Mouse (Mus musculus) heart, embryonic 12.5 days (tissue): ENCODE results near the gene Psenen. TPM values are rescaled to one million over a fixed set of nuclear protein-coding genes. Genes with fewer than 3 reads are reported as not detected.

Experiments used
- ATAC-seq: fragments of 200-750 bp; cut with Nextera tagmentation; 2 replicates; pipeline ENCODE4 v1.8.0; 2017; ENCODE audit warnings: moderate TSS enrichment, moderate library complexity; ENCODE audit not compliant: insufficient number of reproducible peaks, low FRiP score
- H3K27ac ChIP-seq: fragments of 300-500 bp; sonication (generic); 2 replicates; pipeline ENCODE4 v1.5.1; 2016; ENCODE audit warnings: mild to moderate bottlenecking, moderate library complexity; ENCODE audit not compliant: poor library complexity, severe bottlenecking
- H3K27me3 ChIP-seq: fragments of 300-500 bp; sonication (generic); replicated peaks from 2 replicates; pipeline ENCODE4 v1.6.1; 2016; ENCODE audit warnings: mild to moderate bottlenecking, moderate library complexity
- H3K36me3 ChIP-seq: fragments of 300-500 bp; sonication (generic); 2 replicates; pipeline ENCODE4 v1.6.1; 2016; ENCODE audit warnings: mild to moderate bottlenecking, moderate library complexity
- H3K4me1 ChIP-seq: fragments of 300-500 bp; sonication (generic); replicated peaks from 2 replicates; pipeline ENCODE4 v1.6.1; 2016; ENCODE audit warnings: mild to moderate bottlenecking
- H3K4me2 ChIP-seq: fragments of 300-500 bp; sonication (generic); 2 replicates; pipeline ENCODE4 v1.6.1; 2016; ENCODE audit warnings: mild to moderate bottlenecking, moderate library complexity
- H3K4me3 ChIP-seq: fragments of 300-500 bp; sonication (generic); 2 replicates; pipeline ENCODE4 v1.5.1; 2016; ENCODE audit warnings: mild to moderate bottlenecking
- H3K9ac ChIP-seq: fragments of 300-500 bp; sonication (generic); 2 replicates; pipeline ENCODE4 v1.6.1; 2016; ENCODE audit warnings: mild to moderate bottlenecking, moderate library complexity
- H3K9me3 ChIP-seq: fragments of 300-500 bp; sonication (generic); replicated peaks from 2 replicates; pipeline ENCODE4 v1.6.1; 2016; ENCODE audit warnings: mild to moderate bottlenecking, moderate library complexity
- WGBS: fragments of 180-500 bp; shearing (Covaris S2); methylation state at CpG from one replicate; pipeline ENCODE4 v1.1.7; 2016; 5-methylcytosine and 5-hydroxymethylcytosine counted together
- polyA plus RNA-seq: library from polyadenylated mRNA; unstranded; fragments of >200 nt; fragmentation: Nextera tagmentation; extraction: Ambion mirVana; gene quantifications from 2 replicates; pipeline ENCODE4 v1.2.1, GENCODE M21; 2016

The Psenen gene
- polyA plus RNA-seq, 1 experiment from 2014 or later: 124 TPM

GRCm38 (mm10) chr7:30598786-30599185, 35.4 kb upstream of the Psenen start, which contains the start of gene Zbtb32:
TSS of gene Zbtb32 (minus strand) at chr7:30598909.
- H3K27me3 ChIP-seq: 0 out of 2 replicates have a peak, but pooled peaks cover 13% of the 10 kb centered on the region
- H3K4me3 ChIP-seq: no peak within 1 kb of the TSS
- H3K4me2 ChIP-seq: peak within 1 kb of the TSS; percentile 36; the same call in 1 of the 2 replicates
- no peaks in the 10 kb centered on the region for H3K9me3 ChIP-seq
- H3K36me3 ChIP-seq: no peaks in the 10 kb centered on the region
- no peak within 1 kb of the TSS for H3K27ac ChIP-seq
- 90% methylated on average over 12 of the region's 12 CpGs for WGBS
- ATAC-seq: no peak
- peaks cover 14% of the 10 kb centered on the region for H3K4me1 ChIP-seq
- H3K9ac ChIP-seq: no peak within 1 kb of the TSS

DNA sequence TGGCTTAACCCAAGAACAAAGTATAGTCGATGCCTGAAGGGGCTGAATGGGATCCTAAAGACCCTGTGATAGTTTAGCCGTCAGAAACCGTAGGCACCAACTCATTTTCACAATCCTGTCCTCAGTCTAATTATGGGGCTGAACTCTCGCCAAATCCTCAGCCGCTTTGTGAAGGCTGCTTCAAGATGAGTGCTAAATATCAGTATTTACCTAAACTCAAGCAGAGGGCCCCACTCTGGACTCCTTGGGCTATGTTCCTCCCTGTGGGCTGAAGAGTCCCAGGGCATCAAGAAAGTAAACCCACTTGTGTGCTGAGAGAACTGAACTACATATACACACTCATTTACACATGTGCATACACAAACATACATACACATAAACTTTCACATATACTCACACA, 33.4 kb upstream of the Psenen start:
- Histone ChIP-seq H3K4me1 (peaks cover 9% of the 10 kb centered on the region; the same call in 1 of the 2 replicates), H3K9me3 (no peaks in the 10 kb centered on the region), H3K27me3 (0 out of 2 replicates have a peak, but pooled peaks cover 13% of the 10 kb centered on the region), H3K4me3 (no peak overlapping the region), H3K27ac (no peak overlapping the region), H3K36me3 (no peaks in the 10 kb centered on the region), H3K9ac (no peak overlapping the region), H3K4me2 (no peak overlapping the region)
- WGBS: 69% methylated on average over 5 of the region's 5 CpGs
- ATAC-seq: no peak

GRCm38 (mm10) chr7:30596093-30596492, 32.7 kb upstream of the Psenen start:
- 73% methylated on average over 5 of the region's 5 CpGs for WGBS
- H3K27me3 ChIP-seq: 0 out of 2 replicates have a peak, but pooled peaks cover 13% of the 10 kb centered on the region
- no peaks in the 10 kb centered on the region for H3K36me3 ChIP-seq
- no peak for ATAC-seq
- no peak overlapping the region for H3K27ac ChIP-seq
- no peak overlapping the region for H3K4me2 ChIP-seq
- H3K9me3 ChIP-seq: no peaks in the 10 kb centered on the region
- H3K9ac ChIP-seq: no peak overlapping the region
- H3K4me3 ChIP-seq: no peak overlapping the region
- peaks cover 9% of the 10 kb centered on the region; the same call in 1 of the 2 replicates for H3K4me1 ChIP-seq

DNA sequence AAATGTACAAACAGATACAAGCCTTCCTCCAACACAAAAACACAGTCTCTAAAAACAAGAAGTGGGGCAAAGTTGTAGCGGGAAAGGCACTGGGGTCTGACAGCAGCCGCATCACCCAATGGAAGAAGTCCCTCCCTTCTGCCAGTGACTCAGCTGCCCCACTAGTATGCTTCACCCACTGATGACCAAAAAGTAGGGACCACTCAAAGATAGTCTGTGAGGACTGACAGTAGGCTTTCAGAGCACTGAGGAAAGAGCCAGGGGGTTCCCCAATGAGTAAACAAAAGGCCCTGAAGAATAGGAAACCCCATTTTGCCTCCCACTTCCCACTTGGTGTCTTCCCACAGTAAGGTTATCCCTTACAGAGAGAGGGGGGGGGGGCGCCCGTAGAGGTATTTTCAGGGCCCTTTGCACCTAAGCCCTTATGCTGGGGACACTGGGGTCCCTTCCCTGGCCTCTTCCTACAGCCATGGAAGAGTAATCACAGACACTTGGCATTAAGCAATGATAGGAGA, 31.1 kb upstream of the Psenen start:
- Histone ChIP-seq H3K9me3 (no peaks in the 10 kb centered on the region), H3K27ac (no peak overlapping the region), H3K4me3 (no peak overlapping the region), H3K4me2 (no peak overlapping the region), H3K4me1 (peaks cover 7% of the 10 kb centered on the region), H3K9ac (no peak overlapping the region), H3K27me3 (0 out of 2 replicates have a peak, but pooled peaks cover 17% of the 10 kb centered on the region), H3K36me3 (no peaks in the 10 kb centered on the region)
- no peak for ATAC-seq
- WGBS: 59% methylated on average over 4 of the region's 4 CpGs

GRCm38 (mm10) chr7:30593579-30594509, 30.4 kb upstream of the Psenen start:
- H3K4me1 ChIP-seq: peaks cover 5% of the 10 kb centered on the region; the same call in 1 of the 2 replicates
- 58% methylated on average over 10 of the region's 10 CpGs for WGBS
- no peaks in the 10 kb centered on the region for H3K9me3 ChIP-seq
- H3K36me3 ChIP-seq: no peaks in the 10 kb centered on the region
- H3K4me3 ChIP-seq: no peak overlapping the region
- H3K27me3 ChIP-seq: 0 out of 2 replicates have a peak, but pooled peaks cover 17% of the 10 kb centered on the region
- no peak overlapping the region for H3K4me2 ChIP-seq
- ATAC-seq: no peak
- no peak overlapping the region for H3K27ac ChIP-seq
- no peak overlapping the region for H3K9ac ChIP-seq

- 0 out of 2 replicates have a peak, but pooled peaks cover 17% of the 10 kb centered on the region for H3K27me3 ChIP-seq
- ATAC-seq: no peak
- H3K27ac ChIP-seq: no peak overlapping the region
These were observed 29.5 kb upstream of the Psenen start for GRCm38 (mm10) chr7:30592772-30593423.

DNA sequence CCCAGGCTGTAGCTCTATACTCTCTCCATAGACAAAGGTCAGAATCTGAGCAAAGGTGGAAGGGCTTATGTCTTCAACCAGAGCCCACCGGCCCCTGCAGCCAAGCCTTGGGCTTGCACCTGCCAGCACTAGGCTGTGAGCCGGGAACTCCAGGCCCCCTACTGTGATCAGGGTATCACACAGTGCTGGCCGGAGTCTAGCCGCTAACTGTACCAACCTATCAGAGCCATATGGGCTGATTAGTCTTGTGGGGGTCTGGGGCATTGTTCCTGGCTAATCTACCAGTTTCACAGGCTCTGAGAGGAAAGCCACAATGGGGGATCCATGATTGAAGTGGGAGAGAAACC, 28.2 kb upstream of the Psenen start:
- no peak overlapping the region for H3K4me3 ChIP-seq
- H3K9me3 ChIP-seq: no peaks in the 10 kb centered on the region
- no peak overlapping the region for H3K27ac ChIP-seq
- H3K4me1 ChIP-seq: peaks cover 15% of the 10 kb centered on the region
- H3K9ac ChIP-seq: no peak overlapping the region
- 0 out of 2 replicates have a peak, but pooled peaks cover 17% of the 10 kb centered on the region for H3K27me3 ChIP-seq
- peaks cover 5% of the 10 kb centered on the region for H3K36me3 ChIP-seq
- no peak overlapping the region for H3K4me2 ChIP-seq
- no peak for ATAC-seq
- WGBS: 39% methylated on average over 4 of the region's 4 CpGs

More at GRCm38 (mm10) chr7:30592772-30593423, 29.5 kb upstream of the Psenen start:
- 37% methylated on average over 5 of the region's 5 CpGs for WGBS
- no peak overlapping the region for H3K4me2 ChIP-seq
- no peak overlapping the region for H3K4me3 ChIP-seq
- no peaks in the 10 kb centered on the region for H3K9me3 ChIP-seq
- no peaks in the 10 kb centered on the region for H3K36me3 ChIP-seq
- H3K9ac ChIP-seq: no peak overlapping the region
- peaks cover 5% of the 10 kb centered on the region; the same call in 1 of the 2 replicates for H3K4me1 ChIP-seq

- ATAC-seq: no peak
- H3K4me1 ChIP-seq: peaks cover 16% of the 10 kb centered on the region
- WGBS: 78% methylated on average over 9 of the region's 9 CpGs
- 0 out of 2 replicates have a peak, but pooled peaks cover 17% of the 10 kb centered on the region for H3K27me3 ChIP-seq
- H3K4me3 ChIP-seq: no peak overlapping the region
- H3K27ac ChIP-seq: no peak overlapping the region
- no peak overlapping the region for H3K4me2 ChIP-seq
- peaks cover 11% of the 10 kb centered on the region for H3K36me3 ChIP-seq
- no peak overlapping the region for H3K9ac ChIP-seq
- H3K9me3 ChIP-seq: no peaks in the 10 kb centered on the region
These were observed 27.6 kb upstream of the Psenen start for GRCm38 (mm10) chr7:30590927-30591604.

- ATAC-seq: peak; percentile 63
- Histone ChIP-seq H3K4me2 (peak overlapping the region; percentile 93), H3K9ac (peak overlapping the region; percentile 92), H3K4me1 (peaks cover 16% of the 10 kb centered on the region), H3K27ac (peak overlapping the region; percentile 89), H3K4me3 (peak overlapping the region; percentile 82), H3K36me3 (peaks cover 25% of the 10 kb centered on the region), H3K9me3 (no peaks in the 10 kb centered on the region), H3K27me3 (0 out of 2 replicates have a peak, but pooled peaks cover 11% of the 10 kb centered on the region)
- 29% methylated on average over 40 of the region's 40 CpGs for WGBS
These were observed 26.2 kb upstream of the Psenen start for GRCm38 (mm10) chr7:30589435-30590301.
